Mouse (Mus musculus) urinary bladder, postnatal 0 days (tissue): ENCODE data around the gene Lrig2. TPM values are rescaled to one million over a fixed set of nuclear protein-coding genes. Genes with fewer than 3 reads are reported as not detected.

ENCODE experiments used
- polyA plus RNA-seq: library from polyadenylated mRNA; unstranded; fragments of >200 nt; fragmentation: Nextera tagmentation; extraction: Ambion mirVana; gene quantifications from 2 replicates; pipeline ENCODE4 v1.2.1, GENCODE M21; 2015

The Lrig2 gene
- polyA plus RNA-seq, result 8.4 and 8.5 TPM in 2 replicates

GRCm38 (mm10) chr3:104511538-104512423 lies at the start of gene Lrig2:
TSS of gene Lrig2 (minus strand) at chr3:104511918.

Other genes starting within 250 kb of the Lrig2 start
- 30.8 and 39.5 TPM in 2 replicates for gene Slc16a1, start 126.8 kb upstream of the Lrig2 start, polyA plus RNA-seq